Mouse (Mus musculus) gastrocnemius, postnatal 14 days (tissue): ENCODE measurements around the gene Sav1. TPM values are rescaled to one million over a fixed set of nuclear protein-coding genes. Genes with fewer than 3 reads are reported as not detected.

Source experiments
- DNase-seq: peaks from one replicate; pipeline ENCODE4 v3.0.0; 2021; ENCODE audit warnings: mixed read lengths
- intact Hi-C: fragments of 180-260 bp; cut with DNase I; formaldehyde crosslinking; loops from one replicate; pipeline ENCODE4 v1.15.1; 2025; ENCODE audit warnings: low total_unique reads
- total RNA-seq, 2 experiments: library from RNA; stranded (reverse); gene quantifications; 2 replicates each; pipeline ENCODE4 v1.2.3; 2021

The Sav1 gene
- total RNA-seq, 2 experiments from 2014 or later = 27.9 to 31.0 TPM

- intact Hi-C loops = loop anchor here (10.0 kb wide), 1 partner anchor 89 kb away; no protein-coding TSS in a partner anchor
- no peak for DNase-seq
These were observed 21.2 kb downstream of the Sav1 start for GRCm38 (mm10) chr12:69965644-69966043.

GRCm38 (mm10) chr12:69963141-69963540 is 23.7 kb downstream of the Sav1 start:
- intact Hi-C loops = loop anchor here (10.0 kb wide), 1 partner anchor 92 kb away; no protein-coding TSS in a partner anchor
- DNase-seq = no peak

GRCm38 (mm10) chr12:69962468-69962867 is 24.3 kb downstream of the Sav1 start:
- peak; percentile 64 for DNase-seq
- intact Hi-C loops = loop anchor here (10.0 kb wide), 1 partner anchor 92 kb away; no protein-coding TSS in a partner anchor

- no peak for DNase-seq
- intact Hi-C loops = no loop called here
These were observed 29.4 kb downstream of the Sav1 start for GRCm38 (mm10) chr12:69957378-69957777.

- intact Hi-C loops = no loop called here
- no peak for DNase-seq
These were observed 39.3 kb downstream of the Sav1 start for GRCm38 (mm10) chr12:69947502-69947901.

GRCm38 (mm10) chr12:69945861-69946260 is 40.9 kb downstream of the Sav1 start:
- intact Hi-C loops = no loop called here
- no peak for DNase-seq

- no peak for DNase-seq
- intact Hi-C loops = no loop called here
These were observed 45.0 kb downstream of the Sav1 start for GRCm38 (mm10) chr12:69941655-69942329.

GRCm38 (mm10) chr12:69939291-69939690 is 47.5 kb downstream of the Sav1 start:
- intact Hi-C loops = no loop called here
- DNase-seq = no peak

GRCm38 (mm10) chr12:69937731-69938130 is 49.1 kb downstream of the Sav1 start:
- no peak for DNase-seq
- intact Hi-C loops = no loop called here

- intact Hi-C loops = no loop called here
- no peak for DNase-seq
These were observed 60.1 kb downstream of the Sav1 start for GRCm38 (mm10) chr12:69926716-69927115.

GRCm38 (mm10) chr12:69924012-69924411 is 62.8 kb downstream of the Sav1 start:
- intact Hi-C loops = no loop called here
- no peak for DNase-seq

GRCm38 (mm10) chr12:69923603-69924002 is 63.2 kb downstream of the Sav1 start:
- intact Hi-C loops = no loop called here
- DNase-seq = no peak

- intact Hi-C loops = no loop called here
- DNase-seq = no peak
These were observed 63.7 kb downstream of the Sav1 start for GRCm38 (mm10) chr12:69923128-69923527.

GRCm38 (mm10) chr12:69922099-69922498 is 64.7 kb downstream of the Sav1 start:
- no peak for DNase-seq
- intact Hi-C loops = no loop called here

GRCm38 (mm10) chr12:69917870-69918269 is 68.9 kb downstream of the Sav1 start:
- intact Hi-C loops = no loop called here
- no peak for DNase-seq

Other genes with a start within 250 kb of the Sav1 start
- under 1 TPM; 0.72 to 0.84 TPM for gene Cdkl1, start 195.7 kb downstream of the Sav1 start, total RNA-seq
- gene Atl1, start 94.4 kb downstream of the Sav1 start, total RNA-seq = 1 to 10 TPM; 1.3 to 2.7 TPM
- 10 to 100 TPM; 20.3 to 21.3 TPM for gene Map4k5, start 93.8 kb downstream of the Sav1 start, total RNA-seq
- 10 to 100 TPM; 21.0 to 32.1 TPM for gene Nin, start 126.7 kb upstream of the Sav1 start, total RNA-seq
- gene Abhd12b, start 167.1 kb upstream of the Sav1 start, total RNA-seq = not detected
- 1 to 10 TPM; 2.2 to 3.2 TPM for gene Pygl, start 244.5 kb upstream of the Sav1 start, total RNA-seq